Mouse (Mus musculus) G1E (cell line): ENCODE data around the gene Cox11. TPM values are rescaled to one million over a fixed set of nuclear protein-coding genes. Genes with fewer than 3 reads are reported as not detected.

Experiments
- ATAC-seq: 2 replicates; pipeline ENCODE4 v1.8.0; 2016; ENCODE audit warnings: mild to moderate bottlenecking; ENCODE audit not compliant: insufficient number of reproducible peaks, poor library complexity, low FRiP score, severe bottlenecking; ENCODE audit errors: extremely low read depth
- DNase-seq: peaks from one replicate; pipeline ENCODE4 v3.0.0; 2012; ENCODE audit warnings: low spot score
- H3K27me3 ChIP-seq: 2 replicates; pipeline ENCODE4 v1.6.1; 2012; ENCODE audit warnings: mild to moderate bottlenecking, low read length, inconsistent platforms; ENCODE audit not compliant: insufficient read depth
- H3K36me3 ChIP-seq: replicated peaks from 2 replicates; pipeline ENCODE3; 2012; ENCODE audit warnings: mild to moderate bottlenecking, inconsistent platforms
- H3K4me1 ChIP-seq: 2 replicates; pipeline ENCODE4 v1.6.1; 2012; ENCODE audit warnings: low read depth, low read length, inconsistent platforms, mixed read lengths; ENCODE audit not compliant: insufficient read depth
- H3K4me3 ChIP-seq: 2 replicates; pipeline ENCODE4 v1.5.1; 2012; ENCODE audit warnings: low read depth, mild to moderate bottlenecking, inconsistent platforms, low read length, moderate library complexity, mixed read lengths
- H3K9me3 ChIP-seq: replicated peaks from 2 replicates; pipeline ENCODE4 v1.6.1; 2012; ENCODE audit warnings: inconsistent platforms
- CTCF ChIP-seq: IDR thresholded peaks from 2 replicates; pipeline ENCODE4 v1.5.1; 2012; ENCODE audit warnings: low read depth, low read length, inconsistent platforms, mixed read lengths
- GATA1 ChIP-seq: IDR thresholded peaks from 2 replicates; pipeline ENCODE4 v1.6.1; 2012; ENCODE audit warnings: borderline replicate concordance, low read length, inconsistent platforms, mixed read lengths
- GATA2 ChIP-seq: IDR thresholded peaks from 2 replicates; pipeline ENCODE4 v1.6.1; 2012; ENCODE audit warnings: low read depth, low read length, inconsistent platforms, borderline replicate concordance
- POLR2AphosphoS5 ChIP-seq: IDR thresholded peaks from 2 replicates; pipeline ENCODE4 v1.6.1; 2012; ENCODE audit warnings: low read depth, low read length, inconsistent platforms; ENCODE audit not compliant: insufficient replicate concordance
- TAL1 ChIP-seq: conservative IDR thresholded peaks from 2 replicates; pipeline ENCODE4 v1.6.1; 2012; ENCODE audit warnings: low read depth, low read length, inconsistent platforms, mixed read lengths
- polyA plus RNA-seq: library from polyadenylated mRNA; stranded (reverse); fragments of >175 nt; gene quantifications from 2 replicates; pipeline ENCODE4 v1.2.3, GENCODE M21; 2012
- total RNA-seq, 2 experiments: library from RNA; stranded (forward) in 1 of 2; stranded (reverse) in 1 of 2; fragments of 200-1000 nt in 1 of 2; fragments of >200 nt in 1 of 2; fragmentation: Nextera tagmentation in 1 of 2; gene quantifications; 2 replicates each; pipeline ENCODE4 v1.2.3; 2014 to 2017

Cox11 gene
- total and polyA plus RNA-seq, 3 experiments, result 11.6 to 26.9 (median 18.3) TPM

- Histone ChIP-seq H3K27me3 (no peaks in the 10 kb centered on the region), H3K9me3 (no peaks in the 10 kb centered on the region), H3K4me1 (peaks cover 38% of the 10 kb centered on the region), H3K36me3 (peaks cover 47% of the 10 kb centered on the region), H3K4me3 (no peak overlapping the region)
- TF ChIP-seq CTCF (no peak), GATA2 (no peak), POLR2AphosphoS5 (no peak), TAL1 (no peak), GATA1 (no peak)
- no peak for DNase-seq
- no peak for ATAC-seq
Observed at GRCm38 (mm10) chr11:90660662-90661061, 22.7 kb downstream of the Cox11 start.

- no peak for DNase-seq
- peaks cover 35% of the 10 kb centered on the region for H3K36me3 ChIP-seq
- H3K4me3 ChIP-seq, result no peak overlapping the region; the same call in 1 of the 2 replicates
- H3K27me3 ChIP-seq, result no peaks in the 10 kb centered on the region
- TF ChIP-seq TAL1 (no peak), CTCF (no peak), GATA1 (no peak), GATA2 (no peak), POLR2AphosphoS5 (no peak)
- ATAC-seq, result peak; percentile 64
- no peaks in the 10 kb centered on the region for H3K9me3 ChIP-seq
- H3K4me1 ChIP-seq, result peaks cover 52% of the 10 kb centered on the region
Observed at GRCm38 (mm10) chr11:90663052-90663451, 25.1 kb downstream of the Cox11 start.

GRCm38 (mm10) chr11:90663618-90664297 is 25.8 kb downstream of the Cox11 start:
- H3K9me3 ChIP-seq, result no peaks in the 10 kb centered on the region
- DNase-seq (no peak), ATAC-seq (no peak)
- H3K4me1 ChIP-seq, result peaks cover 52% of the 10 kb centered on the region
- TF ChIP-seq GATA1 (no peak), CTCF (no peak), TAL1 (no peak), POLR2AphosphoS5 (no peak), GATA2 (no peak)
- H3K27me3 ChIP-seq, result no peaks in the 10 kb centered on the region
- no peak overlapping the region for H3K4me3 ChIP-seq
- peaks cover 36% of the 10 kb centered on the region for H3K36me3 ChIP-seq

- TF ChIP-seq TAL1, result peak; percentile 65
- TF ChIP-seq GATA1, result no peak
- no peak for TF ChIP-seq CTCF
- no peak for TF ChIP-seq GATA2
- TF ChIP-seq POLR2AphosphoS5, result no peak
- H3K36me3 ChIP-seq, result peaks cover 32% of the 10 kb centered on the region
- ATAC-seq (peak; percentile 83), DNase-seq (peak; percentile 25)
- H3K27me3 ChIP-seq, result no peaks in the 10 kb centered on the region
- H3K4me3 ChIP-seq, result no peak overlapping the region
- peaks cover 52% of the 10 kb centered on the region for H3K4me1 ChIP-seq
- H3K9me3 ChIP-seq, result no peaks in the 10 kb centered on the region
Observed at GRCm38 (mm10) chr11:90664345-90664986, 26.5 kb downstream of the Cox11 start.

GRCm38 (mm10) chr11:90665161-90665560 is 27.2 kb downstream of the Cox11 start:
- peaks cover 35% of the 10 kb centered on the region for H3K36me3 ChIP-seq
- no peak for DNase-seq
- no peak for ATAC-seq
- TF ChIP-seq CTCF (no peak), TAL1 (no peak), POLR2AphosphoS5 (no peak), GATA2 (no peak), GATA1 (no peak)
- no peaks in the 10 kb centered on the region for H3K27me3 ChIP-seq
- H3K4me3 ChIP-seq, result no peak overlapping the region
- H3K9me3 ChIP-seq, result no peaks in the 10 kb centered on the region
- peaks cover 52% of the 10 kb centered on the region for H3K4me1 ChIP-seq

- Histone ChIP-seq H3K4me3 (no peak overlapping the region; the same call in 1 of the 2 replicates), H3K4me1 (peaks cover 52% of the 10 kb centered on the region), H3K36me3 (peaks cover 30% of the 10 kb centered on the region), H3K27me3 (no peaks in the 10 kb centered on the region), H3K9me3 (no peaks in the 10 kb centered on the region)
- no peak for DNase-seq
- no peak for ATAC-seq
- TF ChIP-seq GATA1, result no peak
- TF ChIP-seq TAL1, result no peak
- TF ChIP-seq GATA2, result no peak
- TF ChIP-seq CTCF, result no peak
- no peak for TF ChIP-seq POLR2AphosphoS5
Observed at GRCm38 (mm10) chr11:90666144-90666757, 28.3 kb downstream of the Cox11 start.
